8 mouse cellular contexts compared by ENCODE assay signal in the genomic region with DNA sequence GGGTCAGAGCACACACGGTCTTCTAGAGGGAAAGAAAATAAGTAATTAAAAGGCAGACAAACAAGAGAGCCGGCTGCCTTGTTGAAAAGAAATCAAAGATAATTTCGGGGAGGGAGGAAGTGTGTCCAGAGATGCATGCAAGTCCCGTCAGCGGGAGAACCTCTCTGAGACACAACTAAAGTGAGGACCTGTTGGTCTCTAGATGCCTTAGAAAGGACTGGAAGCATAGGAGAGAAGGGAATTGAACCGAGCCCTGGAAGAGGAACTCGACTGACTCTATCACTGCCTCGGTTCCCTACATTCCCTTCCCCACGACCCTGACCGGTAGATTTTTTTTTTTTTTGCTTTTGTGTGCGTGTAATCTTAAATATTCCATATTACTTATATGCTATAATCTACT. TPM values are rescaled to one million over a fixed set of nuclear protein-coding genes. Genes with fewer than 3 reads are reported as not detected.
DNase-seq lines count a peak whose midpoint lies in the region; ATAC-seq and TF ChIP-seq lines count a peak whose summit lies in the region.

No protein-coding gene starts in this region.

- ATAC-seq in forebrain, embryonic 16.5 days = no peak
- ATAC-seq in liver, embryonic 15.5 days (ENCODE audit: insufficient read depth) = no peak

- 12% methylated on average over 11 of the region's 11 CpGs for WGBS in heart, adult 2 months
- 2% methylated on average over 11 of the region's 11 CpGs for WGBS in forebrain, embryonic 16.5 days
- WGBS in liver, embryonic 15.5 days (ENCODE audit: insufficient replicate concordance) = 5% methylated on average over 11 of the region's 11 CpGs

- H3K4me3 ChIP-seq in heart, adult 2 months = peak overlapping the region; percentile 54
- peak overlapping the region; percentile 85 for H3K4me3 ChIP-seq in ES-Bruce4 (ENCODE audit: low read depth, low read length)
- H3K4me3 ChIP-seq in forebrain, embryonic 16.5 days (replicated peaks; ENCODE audit: low read length) = peak overlapping the region; percentile 86
- H3K4me3 ChIP-seq in liver, embryonic 15.5 days (replicated peaks) = peak overlapping the region; percentile 57; the same call in 1 of the 2 replicates

- no peak for TF ChIP-seq EP300 in heart, adult 2 months (IDR thresholded peaks at IDR 0.05; ENCODE audit: insufficient read depth, low read depth, low read length)
- no peak for TF ChIP-seq EP300 in ES-Bruce4 (IDR thresholded peaks at IDR 0.05; ENCODE audit: insufficient read depth, low read depth, low read length)

- no peaks in the 10 kb centered on the region for H3K36me3 ChIP-seq in heart, adult 2 months (ENCODE audit: control insufficient read depth, insufficient read depth, low read length)
- H3K36me3 ChIP-seq in ES-Bruce4 (ENCODE audit: control insufficient read depth, insufficient read depth, low read length, poor library complexity, severe bottlenecking) = no peaks in the 10 kb centered on the region
- H3K36me3 ChIP-seq in forebrain, embryonic 16.5 days (ENCODE audit: control insufficient read depth, insufficient read depth) = no peaks in the 10 kb centered on the region
- no peaks in the 10 kb centered on the region for H3K36me3 ChIP-seq in liver, embryonic 15.5 days (replicated peaks)

- H3K9me3 ChIP-seq in ES-Bruce4 (replicated peaks; ENCODE audit: control insufficient read depth, insufficient read depth, low read length, poor library complexity, severe bottlenecking) = no peaks in the 10 kb centered on the region; the same call in 1 of the 2 replicates
- H3K9me3 ChIP-seq in forebrain, embryonic 16.5 days (ENCODE audit: control insufficient read depth, low read length) = no peaks in the 10 kb centered on the region
- no peaks in the 10 kb centered on the region for H3K9me3 ChIP-seq in liver, embryonic 15.5 days (replicated peaks)

- peak overlapping the region; percentile 62 for H3K4me2 ChIP-seq in forebrain, embryonic 16.5 days (ENCODE audit: low read length)
- H3K4me2 ChIP-seq in liver, embryonic 15.5 days = peak overlapping the region; percentile 70

- intact Hi-C loops in heart, adult 2 months (cut with DNase I) = no loop called here
- intact Hi-C loops in heart, postnatal 14 days (cut with DNase I) = loop anchor here (5.0 kb wide), 1 partner anchor 107 kb away; no protein-coding TSS in a partner anchor

- H3K9ac ChIP-seq in heart, adult 2 months (ENCODE audit: low read depth, low read length) = no peak overlapping the region
- H3K9ac ChIP-seq in ES-Bruce4 (ENCODE audit: low read depth, poor library complexity, severe bottlenecking) = peak overlapping the region; percentile 58
- H3K9ac ChIP-seq in forebrain, embryonic 16.5 days (replicated peaks; ENCODE audit: low read depth, low read length) = no peak overlapping the region; the same call in 1 of the 2 replicates
- H3K9ac ChIP-seq in liver, embryonic 15.5 days = no peak overlapping the region

- H3K27ac ChIP-seq in heart, adult 2 months = no peak overlapping the region; the same call in 1 of the 2 replicates
- no peak overlapping the region for H3K27ac ChIP-seq in ES-Bruce4 (ENCODE audit: insufficient read depth, low read length)
- no peak overlapping the region for H3K27ac ChIP-seq in forebrain, embryonic 16.5 days (ENCODE audit: low read length)
- no peak overlapping the region for H3K27ac ChIP-seq in liver, embryonic 15.5 days (replicated peaks)

- no peak for TF ChIP-seq CTCF in heart, adult 2 months (IDR thresholded peaks at IDR 0.05)
- TF ChIP-seq CTCF in ES-Bruce4 (IDR thresholded peaks at IDR 0.05; ENCODE audit: low read depth, low read length) = no peak

- H3K4me1 ChIP-seq in heart, adult 2 months (ENCODE audit: control insufficient read depth, insufficient read depth, low read length) = 0 out of 2 replicates have a peak, but pooled peaks cover 1% of the 10 kb centered on the region
- H3K4me1 ChIP-seq in ES-Bruce4 (ENCODE audit: control insufficient read depth, insufficient read depth, low read length) = no peaks in the 10 kb centered on the region
- H3K4me1 ChIP-seq in forebrain, embryonic 16.5 days (replicated peaks; ENCODE audit: control insufficient read depth, insufficient read depth, low read length) = peaks cover 22% of the 10 kb centered on the region
- H3K4me1 ChIP-seq in liver, embryonic 15.5 days (replicated peaks) = peaks cover 20% of the 10 kb centered on the region

- TF ChIP-seq POLR2A in heart, adult 2 months (IDR thresholded peaks at IDR 0.05; ENCODE audit: insufficient read depth, low read depth, low read length) = no peak
- no peak for TF ChIP-seq POLR2A in ES-Bruce4 (IDR thresholded peaks at IDR 0.05; ENCODE audit: insufficient read depth, low read length)

- no peak for DNase-seq in heart, adult 2 months
- DNase-seq in heart, postnatal 14 days = no peak
- no peak for DNase-seq in frontal cortex, adult 2 months (ENCODE audit: extremely low spot score in 1 of 2, low spot score in 1 of 2)
- no peak for DNase-seq in spleen, postnatal 4 days (ENCODE audit: low spot score in 2 of 2)
- DNase-seq in layer of hippocampus, adult 18-20 months (ENCODE audit: low spot score in 2 of 2) = no peak

- H3K27me3 ChIP-seq in heart, adult 2 months (ENCODE audit: control insufficient read depth, insufficient read depth, low read length) = peaks cover 7% of the 10 kb centered on the region; the same call in 1 of the 2 replicates
- 0 out of 2 replicates have a peak, but pooled peaks cover 2% of the 10 kb centered on the region for H3K27me3 ChIP-seq in ES-Bruce4 (ENCODE audit: control insufficient read depth, insufficient read depth, low read length, poor library complexity, severe bottlenecking)
- H3K27me3 ChIP-seq in forebrain, embryonic 16.5 days (replicated peaks; ENCODE audit: control insufficient read depth, insufficient read depth, low read length) = no peaks in the 10 kb centered on the region
- peaks cover 67% of the 10 kb centered on the region for H3K27me3 ChIP-seq in liver, embryonic 15.5 days

- no peaks in the 10 kb centered on the region for H3K79me2 ChIP-seq in heart, adult 2 months (replicated peaks; ENCODE audit: control insufficient read depth, insufficient read depth, low read length)

RNA-seq across cellular contexts. Expression of a gene that starts 0.8 kb away (rescaled TPM):
- 1 to 10 TPM; 1.6 to 2.4 TPM for total RNA-seq in heart, adult 2 months (2021)
- polyA plus RNA-seq in heart, adult 2 months (2012; rRNA removed) = 2.6 and 3.3 TPM in 2 replicates
- 1 to 10 TPM; 2.1 to 2.5 TPM for total RNA-seq in heart, postnatal 14 days (2021)
- 62.7 and 70.3 TPM in 2 replicates for polyA plus RNA-seq in ES-Bruce4 (2011; ENCODE audit: insufficient read depth, insufficient read length, low read depth, missing spikeins)
- polyA plus RNA-seq in forebrain, embryonic 16.5 days (2015; fragmentation: Nextera tagmentation; extraction: Ambion mirVana) = 214 and 256 TPM in 2 replicates
- 6.4 and 7.7 TPM in 2 replicates for polyA plus RNA-seq in liver, embryonic 15.5 days (2015; fragmentation: Nextera tagmentation; extraction: Ambion mirVana)
- polyA plus RNA-seq in frontal cortex, adult 2 months (2012; rRNA removed) = 77.3 and 94.6 TPM in 2 replicates
- total RNA-seq in layer of hippocampus, adult 18-20 months (2021) = 100 to 1,000 TPM; 246 to 270 TPM
